Comparison of ENCODE assay signal across 35 mouse cellular contexts in the genomic region with DNA sequence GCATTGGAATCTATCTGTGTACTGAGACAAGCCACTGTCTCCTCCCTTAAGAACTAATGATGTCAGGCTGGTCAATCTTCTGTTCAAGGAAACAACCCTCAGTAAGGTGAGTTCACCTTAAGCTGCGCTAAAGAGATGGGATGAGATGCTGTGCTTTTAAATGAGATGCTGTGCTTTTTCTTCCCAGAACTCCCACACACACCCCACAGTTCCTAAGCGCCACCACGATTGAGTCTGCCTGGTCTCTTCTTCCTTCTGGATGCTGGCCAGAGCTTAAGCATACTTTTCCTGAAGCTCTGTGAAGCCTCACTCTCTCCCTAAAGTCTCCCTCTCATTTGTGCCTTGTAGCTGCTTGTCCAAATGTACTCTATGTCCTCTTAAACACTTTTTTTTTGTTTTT. TPM values are rescaled to one million over a fixed set of nuclear protein-coding genes. Genes with fewer than 3 reads are reported as not detected.
DNase-seq lines count a peak whose midpoint lies in the region; ATAC-seq lines count a peak whose summit lies in the region.
"Had no signal": no experiment of that assay in that cellular context is flagged by ENCODE, and none has a peak within 500 bp of the region (broad histone marks: within the 10 kb centered on the region; RNA-seq: fewer than 3 reads in every experiment).

No protein-coding gene starts in this region.

- ATAC-seq in midbrain, embryonic 11.5 days (ENCODE audit: low FRiP score): no peak
- no peak for ATAC-seq in intestine, embryonic 15.5 days
- ATAC-seq: activated CD4-positive, CD25-positive, alpha-beta regulatory T cell, adult 4 months; forebrain, embryonic 16.5 days; inflammation-experienced regulatory T-cells, adult 6 months; midbrain, embryonic 15.5 days had no signal

- peak; percentile 4 for DNase-seq in midbrain, embryonic 11.5 days (ENCODE audit: low spot score, missing footprints)
- DNase-seq in midbrain, embryonic 10.5 days (ENCODE audit: low spot score): no peak
- DNase-seq in frontal cortex, postnatal 36 days (ENCODE audit: low spot score in 2 of 2): peak; percentile 46 to 63
- peak; percentile 43 to 53 for DNase-seq in right cerebral cortex, postnatal 10 days (ENCODE audit: low spot score in 2 of 2)
- DNase-seq in embryo, embryonic 10 days (ENCODE audit: low spot score): no peak
- no peak for DNase-seq in c-Kit-positive CD71-positive TER-119-positive erythroid progenitor cells, embryonic 14.5 days (ENCODE audit: low spot score)
- DNase-seq: adrenal gland, adult 2 months; adrenal gland, postnatal 36 days; B cell, adult 2 months; cerebellum, adult 11 months; cerebellum, adult 9-10 months; cerebellum, postnatal 36 days; embryo, embryonic 11 days; gastrocnemius, postnatal 25 days; heart, adult 2 months; heart, postnatal 10 days; kidney, adult 18-20 months; kidney, postnatal 25 days; lung, postnatal 4 days; retina, postnatal 1 day; spleen, adult 18-20 months; thymus, adult 18-20 months; thymus, postnatal 25 days had no signal

- H3K9ac ChIP-seq in midbrain, embryonic 11.5 days (ENCODE audit: low read length): no peak overlapping the region
- no peak overlapping the region for H3K9ac ChIP-seq in intestine, embryonic 15.5 days
- H3K9ac ChIP-seq: heart, embryonic 13.5 days; hindbrain, embryonic 15.5 days; kidney, embryonic 15.5 days; limb, embryonic 12.5 days; liver, embryonic 15.5 days; midbrain, embryonic 15.5 days; neural tube, embryonic 15.5 days had no signal

- H3K27ac ChIP-seq in midbrain, embryonic 11.5 days (ENCODE audit: low read depth, low read length): no peak overlapping the region
- H3K27ac ChIP-seq in midbrain, embryonic 10.5 days (replicated peaks): no peak overlapping the region
- no peak overlapping the region for H3K27ac ChIP-seq in intestine, embryonic 15.5 days
- H3K27ac ChIP-seq: heart, adult 2 months; heart, embryonic 13.5 days; hindbrain, embryonic 15.5 days; kidney, embryonic 15.5 days; limb, embryonic 12.5 days; liver, embryonic 15.5 days; midbrain, embryonic 15.5 days; neural tube, embryonic 15.5 days had no signal

- WGBS in midbrain, embryonic 11.5 days: 84% methylated on average over 3 of the region's 3 CpGs
- WGBS in midbrain, embryonic 10.5 days: 87% methylated on average over 3 of the region's 3 CpGs
- 68% methylated on average over 3 of the region's 3 CpGs for WGBS in intestine, embryonic 15.5 days

- H3K27me3 ChIP-seq in midbrain, embryonic 11.5 days (ENCODE audit: control insufficient read depth, insufficient read depth, low read length): no peaks in the 10 kb centered on the region
- H3K27me3 ChIP-seq in midbrain, embryonic 10.5 days (ENCODE audit: low read depth, poor library complexity, severe bottlenecking): no peaks in the 10 kb centered on the region
- no peaks in the 10 kb centered on the region for H3K27me3 ChIP-seq in intestine, embryonic 15.5 days (replicated peaks)
- H3K27me3 ChIP-seq: heart, embryonic 13.5 days; hindbrain, embryonic 15.5 days; kidney, embryonic 15.5 days; limb, embryonic 12.5 days; midbrain, embryonic 15.5 days; neural tube, embryonic 15.5 days had no signal

- no peaks in the 10 kb centered on the region for H3K9me3 ChIP-seq in midbrain, embryonic 11.5 days (ENCODE audit: control insufficient read depth, low read length)
- H3K9me3 ChIP-seq in midbrain, embryonic 10.5 days (replicated peaks): no peaks in the 10 kb centered on the region
- no peaks in the 10 kb centered on the region for H3K9me3 ChIP-seq in intestine, embryonic 15.5 days
- H3K9me3 ChIP-seq: heart, embryonic 13.5 days; hindbrain, embryonic 15.5 days; kidney, embryonic 15.5 days; limb, embryonic 12.5 days; liver, embryonic 15.5 days; midbrain, embryonic 15.5 days; neural tube, embryonic 15.5 days had no signal

- no peak overlapping the region for H3K4me2 ChIP-seq in midbrain, embryonic 11.5 days
- H3K4me2 ChIP-seq in intestine, embryonic 15.5 days (replicated peaks): no peak overlapping the region
- H3K4me2 ChIP-seq: heart, embryonic 13.5 days; hindbrain, embryonic 15.5 days; kidney, embryonic 15.5 days; limb, embryonic 12.5 days; liver, embryonic 15.5 days; midbrain, embryonic 15.5 days; neural tube, embryonic 15.5 days had no signal

- no peaks in the 10 kb centered on the region for H3K36me3 ChIP-seq in midbrain, embryonic 11.5 days (ENCODE audit: control insufficient read depth, insufficient read depth, low read length)
- H3K36me3 ChIP-seq in midbrain, embryonic 10.5 days: no peaks in the 10 kb centered on the region
- H3K36me3 ChIP-seq in intestine, embryonic 15.5 days: no peaks in the 10 kb centered on the region
- H3K36me3 ChIP-seq: heart, embryonic 13.5 days; hindbrain, embryonic 15.5 days; kidney, embryonic 15.5 days; limb, embryonic 12.5 days; liver, embryonic 15.5 days; midbrain, embryonic 15.5 days; neural tube, embryonic 15.5 days had no signal

- 0 out of 2 replicates have a peak, but pooled peaks cover 3% of the 10 kb centered on the region for H3K4me1 ChIP-seq in midbrain, embryonic 11.5 days (ENCODE audit: control insufficient read depth, insufficient read depth, low read length)
- peaks cover 19% of the 10 kb centered on the region for H3K4me1 ChIP-seq in midbrain, embryonic 10.5 days
- H3K4me1 ChIP-seq in intestine, embryonic 15.5 days (replicated peaks): 0 out of 2 replicates have a peak, but pooled peaks cover 3% of the 10 kb centered on the region
- H3K4me1 ChIP-seq: hindbrain, embryonic 15.5 days; liver, embryonic 15.5 days; midbrain, embryonic 15.5 days; neural tube, embryonic 15.5 days had no signal

- no peak overlapping the region for H3K4me3 ChIP-seq in midbrain, embryonic 11.5 days (ENCODE audit: low read depth, low read length)
- no peak overlapping the region for H3K4me3 ChIP-seq in midbrain, embryonic 10.5 days
- H3K4me3 ChIP-seq in intestine, embryonic 15.5 days (replicated peaks): no peak overlapping the region
- H3K4me3 ChIP-seq: erythroblast, embryonic 14.5 days; heart, adult 2 months; heart, embryonic 13.5 days; hindbrain, embryonic 15.5 days; kidney, embryonic 15.5 days; limb, embryonic 12.5 days; liver, embryonic 15.5 days; midbrain, embryonic 15.5 days; neural tube, embryonic 15.5 days had no signal

RNA-seq across cellular contexts. Expression of a gene that starts 36.7 kb away (rescaled TPM):
- 14.9 and 15.9 TPM in 2 replicates for polyA plus RNA-seq in midbrain, embryonic 11.5 days (2014; fragmentation: Nextera tagmentation; extraction: Ambion mirVana)
- 14.8 and 15.5 TPM in 2 replicates for polyA plus RNA-seq in midbrain, embryonic 10.5 days (2016; fragmentation: Nextera tagmentation; extraction: Ambion mirVana)
- polyA plus RNA-seq in intestine, embryonic 15.5 days (2015; fragmentation: Nextera tagmentation; extraction: Ambion mirVana): 4.0 and 4.2 TPM in 2 replicates

RNA-seq across cellular contexts. Expression of a gene that starts 39.8 kb away (rescaled TPM):
- 26.9 and 31.4 TPM in 2 replicates for polyA plus RNA-seq in midbrain, embryonic 11.5 days (2014; fragmentation: Nextera tagmentation; extraction: Ambion mirVana)
- polyA plus RNA-seq in midbrain, embryonic 10.5 days (2016; fragmentation: Nextera tagmentation; extraction: Ambion mirVana): 17.5 and 22.6 TPM in 2 replicates
- polyA plus RNA-seq in intestine, embryonic 15.5 days (2015; fragmentation: Nextera tagmentation; extraction: Ambion mirVana): 20.2 and 20.3 TPM in 2 replicates

Comparison
In these comparisons a context has a peak if more than half of its experiments do, and no peak if none do; other contexts are left out.
1. DNase-seq: peak in midbrain, embryonic 11.5 days (single experiment), frontal cortex, postnatal 36 days (2 of 2) and right cerebral cortex, postnatal 10 days (2 of 2); none in midbrain, embryonic 10.5 days (single experiment), embryo, embryonic 10 days (single experiment) and c-Kit-positive CD71-positive TER-119-positive erythroid progenitor cells, embryonic 14.5 days (single experiment).